Mouse (Mus musculus) embryonic fibroblast, embryonic 13.5 days (primary cell): Measurements from ENCODE around the gene P2ry6. TPM values are rescaled to one million over a fixed set of nuclear protein-coding genes. Genes with fewer than 3 reads are reported as not detected.

ENCODE experiments used
- H3K27ac ChIP-seq: 2 replicates; pipeline ENCODE4 v1.5.1; 2012; ENCODE audit warnings: low read length, control low read depth, inconsistent platforms; ENCODE audit not compliant: insufficient read depth
- H3K4me1 ChIP-seq: 2 replicates; pipeline ENCODE4 v1.6.1; 2011; ENCODE audit warnings: low read length; ENCODE audit not compliant: control insufficient read depth, insufficient read depth
- H3K4me3 ChIP-seq: 2 replicates; pipeline ENCODE4 v1.5.1; 2011; ENCODE audit warnings: mild to moderate bottlenecking, control low read depth, low read length; ENCODE audit not compliant: insufficient read depth
- CTCF ChIP-seq: IDR thresholded peaks from 2 replicates; pipeline ENCODE4 v1.5.1; 2011; ENCODE audit warnings: mild to moderate bottlenecking, control low read depth, low read length, moderate library complexity, borderline replicate concordance; ENCODE audit not compliant: insufficient read depth
- POLR2A ChIP-seq: IDR thresholded peaks from 2 replicates; pipeline ENCODE4 v1.6.1; 2011; ENCODE audit warnings: low read depth, mild to moderate bottlenecking, control low read depth, low read length, moderate library complexity
- polyA plus RNA-seq: library from polyadenylated mRNA; stranded (reverse); fragments of >200 nt; gene quantifications from 2 replicates; pipeline ENCODE4 v1.2.4, GENCODE M21; 2011; ENCODE audit warnings: low read depth; ENCODE audit not compliant: missing spikeins, insufficient read length

P2ry6 gene
- polyA plus RNA-seq, 1 experiment, result 1.4 TPM

DNA sequence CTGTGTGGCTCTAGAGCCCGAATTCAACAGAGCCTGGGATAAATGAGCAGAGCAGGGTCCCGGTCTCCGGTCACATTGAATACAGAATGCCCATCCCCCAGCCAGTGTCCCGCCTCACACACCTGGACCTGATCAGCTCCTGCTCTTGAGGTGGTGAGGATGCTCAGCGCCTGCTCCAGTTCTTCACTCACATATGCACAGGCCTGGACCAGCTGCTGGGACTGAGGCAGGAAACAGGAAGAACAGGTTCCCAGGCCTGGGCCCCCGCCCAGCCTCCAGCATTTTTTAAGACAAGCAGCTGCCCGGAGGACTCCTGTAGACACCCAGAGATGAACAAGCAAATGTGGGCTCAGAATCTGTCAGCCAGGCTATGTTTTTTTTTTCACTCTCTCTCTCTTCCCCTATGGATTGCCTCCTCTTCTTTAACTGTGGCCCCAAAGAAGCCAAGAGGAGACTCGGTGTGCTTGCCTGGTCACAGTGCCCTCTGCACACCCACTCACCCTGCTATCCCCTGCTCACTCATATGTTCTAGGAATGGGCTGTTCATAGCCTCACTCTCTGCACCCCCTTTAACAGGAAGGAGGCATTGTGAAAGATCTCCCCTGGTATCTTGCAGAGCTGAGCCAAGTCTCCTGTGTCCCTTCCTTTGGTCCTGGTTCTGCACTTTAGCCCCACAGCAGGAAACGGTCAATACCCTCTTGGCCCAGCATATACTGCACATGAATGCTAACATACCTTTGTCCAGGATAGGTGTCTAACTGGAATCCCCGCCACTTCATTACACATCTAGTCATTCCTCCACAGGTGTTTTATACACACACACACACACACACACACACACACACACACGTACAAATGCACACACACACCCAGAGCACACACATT lies 29.2 kb upstream of the P2ry6 start:
- no peaks in the 10 kb centered on the region for H3K4me1 ChIP-seq
- TF ChIP-seq CTCF, result no peak
- no peak for TF ChIP-seq POLR2A
- no peak overlapping the region for H3K27ac ChIP-seq
- H3K4me3 ChIP-seq, result no peak overlapping the region

DNA sequence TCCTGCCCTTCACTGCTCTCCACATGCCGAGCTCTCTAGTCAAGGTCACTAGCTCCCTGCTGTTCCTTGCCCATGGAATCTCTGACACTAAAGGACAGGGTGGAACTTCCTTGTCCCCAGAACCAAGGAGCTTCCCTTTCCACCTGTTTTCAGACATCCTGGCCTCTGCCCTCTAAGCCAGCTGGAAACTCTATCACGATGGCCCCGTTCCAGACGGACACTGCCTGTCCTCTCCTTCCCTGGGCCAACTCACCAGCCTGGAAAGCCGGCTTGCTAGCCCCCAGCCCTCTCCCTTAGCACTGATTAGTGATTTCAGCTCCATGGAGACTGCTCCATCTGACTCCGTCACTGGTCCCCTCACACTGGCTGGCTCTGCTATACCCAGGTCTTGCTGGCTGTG lies 27.8 kb upstream of the P2ry6 start:
- no peaks in the 10 kb centered on the region for H3K4me1 ChIP-seq
- H3K4me3 ChIP-seq, result no peak overlapping the region
- TF ChIP-seq CTCF (no peak), POLR2A (no peak)
- no peak overlapping the region for H3K27ac ChIP-seq

DNA sequence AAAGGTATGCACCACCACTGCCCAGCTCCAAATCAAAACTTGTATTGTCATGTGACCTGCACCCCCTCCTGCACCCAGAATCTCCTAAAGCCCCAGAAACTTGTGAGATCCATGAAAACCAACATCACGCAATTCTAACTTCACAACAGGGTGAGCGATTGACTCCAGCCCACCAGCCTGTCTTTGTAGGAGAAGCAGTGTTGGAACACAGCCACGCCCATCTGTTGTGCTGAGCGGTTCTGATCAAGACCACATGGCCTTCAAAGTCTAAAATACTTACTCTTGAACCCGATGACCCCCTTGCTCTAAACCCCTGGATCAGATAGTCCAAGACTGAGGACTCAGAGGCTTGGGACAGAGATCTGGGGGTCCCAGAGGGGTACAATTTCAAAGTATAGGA lies 25.2 kb upstream of the P2ry6 start:
- no peak overlapping the region for H3K4me3 ChIP-seq
- TF ChIP-seq POLR2A (no peak), CTCF (no peak)
- H3K4me1 ChIP-seq, result no peaks in the 10 kb centered on the region
- no peak overlapping the region for H3K27ac ChIP-seq

DNA sequence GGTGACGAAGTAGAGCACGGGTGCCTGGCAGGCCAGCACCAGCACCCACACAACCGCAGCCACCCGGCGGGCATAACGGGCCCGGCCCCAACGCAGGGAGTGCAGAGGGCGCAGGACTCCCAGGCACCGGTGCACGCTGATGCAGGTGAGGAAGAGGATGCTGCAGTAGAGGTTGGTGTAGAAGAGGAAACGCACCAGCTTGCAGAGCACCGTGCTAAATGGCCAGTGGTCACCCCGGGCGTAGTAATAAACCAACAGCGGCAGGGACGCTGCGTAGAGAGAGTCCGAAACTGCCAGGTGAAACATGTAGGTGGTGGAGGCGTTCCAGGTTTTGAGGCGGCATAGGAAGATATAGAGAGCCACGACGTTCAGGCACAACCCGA lies 24.1 kb upstream of the P2ry6 start:
- TF ChIP-seq CTCF (no peak), POLR2A (no peak)
- Histone ChIP-seq H3K4me3 (no peak overlapping the region), H3K27ac (no peak overlapping the region), H3K4me1 (no peaks in the 10 kb centered on the region)

DNA sequence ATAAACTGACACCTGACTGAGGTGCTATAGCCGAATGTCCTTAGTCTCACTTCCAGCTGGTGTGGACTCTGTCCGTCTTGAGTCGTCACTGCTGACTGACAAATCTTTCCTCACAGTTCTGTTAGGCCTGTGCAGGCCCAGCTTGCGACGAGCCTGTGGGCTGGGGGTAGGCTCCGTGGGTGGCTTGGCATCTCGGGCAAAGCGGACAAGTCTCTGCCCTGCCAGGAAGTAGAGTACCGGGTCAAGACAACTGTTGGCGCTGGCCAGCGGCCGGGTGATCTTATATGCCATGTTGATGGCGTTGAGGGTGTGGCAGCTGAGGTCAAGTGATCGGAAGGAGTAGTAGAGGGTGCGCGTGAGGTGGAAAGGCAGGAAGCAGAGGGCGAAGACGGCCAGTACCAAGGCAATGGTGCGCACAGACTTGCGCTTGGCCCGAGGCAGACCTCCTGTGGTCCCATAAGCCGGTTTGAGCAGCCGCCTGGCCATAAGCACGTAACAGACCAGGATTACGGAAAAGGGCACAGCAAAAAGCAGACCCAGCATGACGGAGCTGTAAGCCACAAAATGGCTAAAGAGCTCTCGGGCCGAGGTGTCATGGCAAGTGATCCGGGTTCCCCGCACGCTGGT lies 23.6 kb upstream of the P2ry6 start:
- TF ChIP-seq POLR2A (no peak), CTCF (no peak)
- Histone ChIP-seq H3K4me3 (no peak overlapping the region), H3K27ac (no peak overlapping the region), H3K4me1 (no peaks in the 10 kb centered on the region)

DNA sequence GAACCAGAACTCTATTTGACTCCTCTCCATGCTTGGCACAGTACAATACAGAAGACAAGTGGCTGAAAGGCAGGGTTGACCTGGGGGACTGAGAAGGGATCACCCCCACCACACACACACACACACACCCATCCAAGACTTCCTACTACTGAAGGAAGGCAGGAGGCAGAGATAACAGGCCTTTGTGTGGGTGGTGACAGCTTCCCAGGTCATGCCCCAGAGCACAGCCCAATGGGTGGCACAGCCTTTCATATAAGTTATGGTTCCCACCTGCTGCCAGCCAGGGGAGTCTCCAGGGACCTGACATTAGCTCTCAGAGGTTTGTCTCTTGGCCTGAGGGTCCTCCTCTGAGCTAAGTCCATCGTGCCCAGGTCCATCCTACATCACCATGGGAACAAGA lies 22.8 kb upstream of the P2ry6 start:
- H3K27ac ChIP-seq, result no peak overlapping the region
- TF ChIP-seq CTCF (no peak), POLR2A (no peak)
- H3K4me1 ChIP-seq, result no peaks in the 10 kb centered on the region
- no peak overlapping the region for H3K4me3 ChIP-seq

GRCm38 (mm10) chr7:100995951-100996350 lies 21.5 kb upstream of the P2ry6 start:
- Histone ChIP-seq H3K4me1 (no peaks in the 10 kb centered on the region), H3K27ac (no peak overlapping the region), H3K4me3 (no peak overlapping the region)
- TF ChIP-seq POLR2A, result no peak
- TF ChIP-seq CTCF, result no peak

DNA sequence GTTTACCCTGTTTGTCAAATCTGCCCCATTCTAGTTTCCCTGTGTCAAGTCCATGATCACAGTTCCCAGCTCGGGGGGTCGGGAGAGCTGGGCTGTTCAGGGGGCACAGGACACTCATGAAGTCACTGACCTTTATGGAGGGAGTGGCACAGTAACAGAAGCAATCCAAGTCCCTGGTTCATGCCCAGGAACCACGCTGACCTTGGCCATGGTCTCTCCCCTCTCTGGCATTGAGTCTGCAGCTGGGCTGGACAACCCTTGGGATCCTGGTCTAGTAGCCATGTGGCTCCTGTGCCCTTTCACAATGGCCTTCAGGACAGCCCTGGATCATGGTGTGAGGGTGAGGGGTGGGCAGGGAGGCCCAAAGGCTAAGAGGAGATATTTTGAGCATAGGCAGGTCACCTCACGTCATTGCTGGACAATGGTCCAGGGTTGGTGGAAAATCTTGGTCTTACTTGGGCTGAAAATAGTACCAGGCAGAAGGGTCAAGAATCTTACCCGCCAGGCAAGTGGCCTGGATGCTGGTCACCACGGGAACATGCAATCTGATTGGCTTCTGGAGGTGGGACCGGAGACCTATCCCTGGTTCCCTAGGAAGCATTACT lies 20.9 kb upstream of the P2ry6 start:
- Histone ChIP-seq H3K4me3 (no peak overlapping the region), H3K4me1 (peaks cover under 1% of the 10 kb centered on the region; the same call in 1 of the 2 replicates), H3K27ac (no peak overlapping the region)
- TF ChIP-seq POLR2A (no peak), CTCF (no peak)

GRCm38 (mm10) chr7:100993166-100993565 lies 18.7 kb upstream of the P2ry6 start:
- Histone ChIP-seq H3K4me1 (peaks cover 2% of the 10 kb centered on the region; the same call in 1 of the 2 replicates), H3K27ac (no peak overlapping the region), H3K4me3 (no peak overlapping the region)
- TF ChIP-seq POLR2A (no peak), CTCF (no peak)

DNA sequence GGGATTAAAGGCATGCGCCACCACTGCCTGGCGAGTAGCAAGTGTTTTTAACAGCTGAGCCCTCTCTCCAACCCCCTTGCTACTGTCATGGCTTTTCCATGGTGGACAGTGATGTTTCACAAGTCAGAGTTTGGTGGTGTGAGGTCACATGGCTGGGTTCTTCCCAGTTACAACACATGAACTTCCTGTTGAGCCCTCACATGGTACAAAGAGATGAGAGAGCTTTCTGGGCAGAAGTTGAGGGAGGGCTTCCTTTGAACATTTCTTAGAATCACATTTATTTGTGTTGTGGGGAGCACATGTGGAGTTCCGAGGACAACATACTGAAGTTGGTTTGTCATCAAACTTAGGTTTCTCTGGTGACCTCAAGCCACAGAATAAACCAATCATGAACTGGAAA lies 17.5 kb upstream of the P2ry6 start:
- Histone ChIP-seq H3K4me1 (peaks cover 2% of the 10 kb centered on the region; the same call in 1 of the 2 replicates), H3K27ac (no peak overlapping the region), H3K4me3 (no peak overlapping the region)
- TF ChIP-seq POLR2A, result no peak
- TF ChIP-seq CTCF, result no peak
